Mouse (Mus musculus) mouse trophoblast stem cell (cell line): ENCODE measurements around the gene Cnst.

Source experiments
- in situ Hi-C, 2 experiments: fragments of 300-500 bp; cut with MseI, MboI; formaldehyde crosslinking; loops; 2 replicates in 1 of 2; 3 replicates in 1 of 2; pipeline ENCODE4 v1.15.1; 2025

The Cnst gene

GRCm38 (mm10) chr1:179592143-179592542 is 46.0 kb downstream of the Cnst start:
- in situ Hi-C loops = no loop called here

- in situ Hi-C loops = no loop called here
These were observed 46.8 kb downstream of the Cnst start for GRCm38 (mm10) chr1:179592972-179593371.

- in situ Hi-C loops = no loop called here
These were observed 52.2 kb downstream of the Cnst start for GRCm38 (mm10) chr1:179598386-179598785.

- in situ Hi-C loops = no loop called here
These were observed 58.4 kb downstream of the Cnst start for GRCm38 (mm10) chr1:179604526-179604925.

GRCm38 (mm10) chr1:179606004-179606723 is 60.0 kb downstream of the Cnst start:
- in situ Hi-C loops = no loop called here

GRCm38 (mm10) chr1:179608521-179608920 is 62.4 kb downstream of the Cnst start:
- in situ Hi-C loops = no loop called here

GRCm38 (mm10) chr1:179609724-179610505 is 63.7 kb downstream of the Cnst start:
- in situ Hi-C loops = no loop called here

GRCm38 (mm10) chr1:179611182-179611581 is 65.0 kb downstream of the Cnst start:
- in situ Hi-C loops = no loop called here

GRCm38 (mm10) chr1:179612418-179612817 is 66.2 kb downstream of the Cnst start:
- in situ Hi-C loops = no loop called here

GRCm38 (mm10) chr1:179612986-179613505 is 66.9 kb downstream of the Cnst start:
- in situ Hi-C loops = no loop called here

- in situ Hi-C loops = no loop called here
These were observed 71.3 kb downstream of the Cnst start for GRCm38 (mm10) chr1:179617426-179617825.

- in situ Hi-C loops = loop anchor here in 1 of 2 experiments (5.0 kb wide), 1 partner anchor 115 kb away; no protein-coding TSS in a partner anchor
These were observed 76.5 kb downstream of the Cnst start for GRCm38 (mm10) chr1:179622665-179623064.

GRCm38 (mm10) chr1:179623657-179624056 is 77.5 kb downstream of the Cnst start:
- in situ Hi-C loops = loop anchor here in 1 of 2 experiments (5.0 kb wide), 1 partner anchor 116 kb away; no protein-coding TSS in a partner anchor

- in situ Hi-C loops = loop anchor here in 1 of 2 experiments (5.0 kb wide), 1 partner anchor 117 kb away; no protein-coding TSS in a partner anchor
These were observed 78.2 kb downstream of the Cnst start for GRCm38 (mm10) chr1:179624354-179624753.

- in situ Hi-C loops = no loop called here
These were observed 81.7 kb downstream of the Cnst start for GRCm38 (mm10) chr1:179627855-179628254.

- in situ Hi-C loops = no loop called here
These were observed 82.4 kb downstream of the Cnst start for GRCm38 (mm10) chr1:179628438-179629106.

GRCm38 (mm10) chr1:179629276-179629675 is 83.1 kb downstream of the Cnst start:
- in situ Hi-C loops = no loop called here

- in situ Hi-C loops = no loop called here
These were observed 86.7 kb downstream of the Cnst start for GRCm38 (mm10) chr1:179632746-179633413.

- in situ Hi-C loops = no loop called here
These were observed 87.2 kb downstream of the Cnst start for GRCm38 (mm10) chr1:179633414-179633752.

GRCm38 (mm10) chr1:179634159-179634558 is 88.0 kb downstream of the Cnst start:
- in situ Hi-C loops = no loop called here

- in situ Hi-C loops = loop anchor here (10.0 kb wide), 1 partner anchor 92 kb away; no protein-coding TSS in a partner anchor
These were observed 96.6 kb downstream of the Cnst start for GRCm38 (mm10) chr1:179642726-179643125.
